9 mouse cellular contexts compared by ENCODE assay signal in genomic region chr12:118112599-118112998, GRCm38 (mm10).
DNase-seq lines count a peak whose midpoint lies in the region; ATAC-seq and TF ChIP-seq lines count a peak whose summit lies in the region.
"Had no signal": no experiment of that assay in that cellular context is flagged by ENCODE, and none has a peak within 500 bp of the region (broad histone marks: within the 10 kb centered on the region; RNA-seq: fewer than 3 reads in every experiment).

No protein-coding gene starts in this region.

- H3K36me3 ChIP-seq in kidney, embryonic 16.5 days (ENCODE audit: insufficient read depth, low read length) = no peaks in the 10 kb centered on the region
- no peaks in the 10 kb centered on the region for H3K36me3 ChIP-seq in midbrain, embryonic 11.5 days (ENCODE audit: control insufficient read depth, insufficient read depth, low read length)

- no peak overlapping the region for H3K9ac ChIP-seq in kidney, embryonic 16.5 days (replicated peaks; ENCODE audit: low read length)
- H3K9ac ChIP-seq in midbrain, embryonic 11.5 days (ENCODE audit: low read length) = no peak overlapping the region

- no peak overlapping the region for H3K27ac ChIP-seq in kidney, embryonic 16.5 days (ENCODE audit: low read length)
- H3K27ac ChIP-seq in midbrain, embryonic 11.5 days (ENCODE audit: low read depth, low read length) = no peak overlapping the region

- no peaks in the 10 kb centered on the region for H3K9me3 ChIP-seq in kidney, embryonic 16.5 days (ENCODE audit: low read length)
- H3K9me3 ChIP-seq in midbrain, embryonic 11.5 days (ENCODE audit: control insufficient read depth, low read length) = no peaks in the 10 kb centered on the region

- no peak overlapping the region for H3K4me3 ChIP-seq in kidney, embryonic 16.5 days (ENCODE audit: low read length)
- H3K4me3 ChIP-seq in midbrain, embryonic 11.5 days (ENCODE audit: low read depth, low read length) = no peak overlapping the region

- no peak for TF ChIP-seq CTCF in brain, embryonic 14.5 days (IDR thresholded peaks at IDR 0.05; ENCODE audit: borderline replicate concordance, extremely low read depth, insufficient read depth, insufficient read length)

- peak; percentile 6 for DNase-seq in kidney, adult 18-20 months
- DNase-seq in brain, embryonic 14.5 days (ENCODE audit: low read depth) = peak; percentile 34
- peak; percentile 53 to 82 for DNase-seq in cerebellum, postnatal 14 days
- peak; percentile 66 for DNase-seq in layer of hippocampus, adult 9-11 months
- DNase-seq in midbrain, embryonic 11.5 days (ENCODE audit: low spot score, missing footprints) = no peak
- no peak for DNase-seq in embryo, embryonic 11 days
- DNase-seq: adrenal gland, adult 2 months had no signal

- ATAC-seq in kidney, embryonic 16.5 days (ENCODE audit: low FRiP score, low TSS enrichment) = no peak
- ATAC-seq in midbrain, embryonic 11.5 days (ENCODE audit: low FRiP score) = no peak
- ATAC-seq: hindbrain, embryonic 16.5 days had no signal

- H3K4me2 ChIP-seq in kidney, embryonic 16.5 days (replicated peaks; ENCODE audit: low read depth, low read length) = no peak overlapping the region
- no peak overlapping the region for H3K4me2 ChIP-seq in midbrain, embryonic 11.5 days

- no peaks in the 10 kb centered on the region for H3K4me1 ChIP-seq in kidney, embryonic 16.5 days (ENCODE audit: insufficient read depth, low read length)
- no peaks in the 10 kb centered on the region for H3K4me1 ChIP-seq in midbrain, embryonic 11.5 days (ENCODE audit: control insufficient read depth, insufficient read depth, low read length)

- 61% methylated on average over 8 of the region's 8 CpGs for WGBS in kidney, embryonic 16.5 days
- 87% methylated on average over 8 of the region's 8 CpGs for WGBS in midbrain, embryonic 11.5 days

- H3K27me3 ChIP-seq in kidney, embryonic 16.5 days (ENCODE audit: insufficient read depth, low read length) = no peaks in the 10 kb centered on the region
- H3K27me3 ChIP-seq in midbrain, embryonic 11.5 days (ENCODE audit: control insufficient read depth, insufficient read depth, low read length) = no peaks in the 10 kb centered on the region

- no peak for TF ChIP-seq POLR2A in brain, embryonic 14.5 days (IDR thresholded peaks at IDR 0.05; ENCODE audit: borderline replicate concordance, extremely low read depth, insufficient read depth, insufficient read length, poor library complexity, severe bottlenecking)

Comparison
In these comparisons a context has a peak if more than half of its experiments do, and no peak if none do; other contexts are left out.
1. DNase-seq: peak in kidney, adult 18-20 months (single experiment), brain, embryonic 14.5 days (single experiment), cerebellum, postnatal 14 days (2 of 2) and layer of hippocampus, adult 9-11 months (single experiment); none in midbrain, embryonic 11.5 days (single experiment) and embryo, embryonic 11 days (single experiment).